Mouse (Mus musculus) naive thymus-derived CD4-positive, alpha-beta T cell, adult 2 months (primary cell): ENCODE measurements around the gene Olfr796.

Source experiments
- DNase-seq: peaks from one replicate; pipeline ENCODE4 v3.0.0-alpha.2; 2011; ENCODE audit warnings: low read depth

The Olfr796 gene

DNA sequence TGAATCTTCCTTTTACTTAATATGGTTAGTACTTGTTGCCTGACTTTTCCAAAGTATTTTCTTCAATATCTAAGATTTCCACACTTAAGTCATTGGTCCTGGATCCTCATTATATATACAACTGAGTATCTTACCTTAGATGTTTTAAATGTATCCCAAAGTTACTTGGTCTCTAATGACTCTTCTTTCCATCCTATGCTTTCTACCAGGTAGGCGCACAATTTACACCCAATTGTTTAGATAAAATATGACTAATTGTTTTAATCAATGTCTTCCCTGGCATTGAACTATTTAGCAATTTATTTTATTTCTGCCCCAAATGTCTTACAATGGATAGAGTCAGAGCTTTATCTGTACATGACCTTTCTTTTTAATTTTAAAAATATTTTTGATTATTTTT is at the start of gene Olfr796:
Gene Olfr796, minus strand, starts transcription at position 101 of the 400 bp plus-strand sequence.
- no peak for DNase-seq

DNA sequence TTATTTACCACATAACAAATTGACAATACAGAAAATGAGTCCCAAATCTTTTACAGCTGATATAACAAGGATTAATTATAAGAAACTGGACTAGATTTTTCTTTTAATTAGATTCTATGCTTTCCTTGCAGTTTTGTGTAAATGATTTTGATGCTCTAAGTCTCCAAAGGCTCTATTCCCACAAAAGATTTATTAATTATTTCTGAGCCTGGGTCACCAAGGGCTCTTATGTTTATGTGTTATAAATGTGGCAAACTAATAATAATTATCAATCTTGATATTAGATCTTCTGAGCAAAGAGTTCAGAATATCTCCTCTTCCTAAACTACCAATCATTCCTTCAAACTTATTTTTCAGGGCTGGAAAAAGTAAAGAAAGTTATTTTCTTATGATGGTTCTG is 45.0 kb upstream of the Olfr796 start, which contains the start of gene Olfr800:
Gene Olfr800, plus strand, starts transcription at position 301 of the 400 bp plus-strand sequence.
- DNase-seq, result no peak

DNA sequence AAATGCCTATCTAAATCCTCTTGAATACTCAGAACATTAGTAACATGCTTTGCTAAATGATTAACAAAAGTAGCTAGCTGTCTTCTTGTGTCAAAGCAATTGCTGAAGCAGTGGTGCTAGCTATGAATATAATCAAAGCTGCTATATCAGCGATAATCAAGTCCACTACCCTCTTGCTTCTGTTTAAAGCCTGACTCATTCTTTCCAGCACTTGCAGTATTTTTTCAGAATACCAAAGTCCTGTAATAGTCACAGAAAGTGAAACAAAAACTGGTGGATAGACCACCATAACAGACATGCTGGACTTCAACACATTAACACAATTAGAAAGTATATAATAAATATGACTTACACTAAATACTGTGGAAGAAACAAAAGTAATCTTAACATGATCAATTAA is 39.4 kb upstream of the Olfr796 start:
- no peak for DNase-seq

DNA sequence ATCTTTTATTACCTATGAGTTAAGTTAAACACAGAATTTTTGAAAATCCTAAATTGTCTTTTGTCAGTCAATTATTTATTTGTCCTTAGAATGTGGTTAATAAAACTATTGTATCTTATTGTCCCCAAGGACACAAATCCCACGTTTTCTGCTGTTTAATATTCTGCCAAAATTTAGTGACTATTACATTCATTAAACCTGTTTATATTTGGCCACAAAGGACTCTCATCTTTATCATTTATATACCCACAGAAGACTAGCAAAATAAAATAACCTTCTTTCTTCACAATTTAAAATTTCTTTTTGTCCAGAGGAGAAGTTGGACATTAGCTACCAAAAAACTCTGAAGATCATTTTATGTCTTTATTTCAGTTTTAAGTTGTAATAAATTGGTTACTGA is 24.8 kb upstream of the Olfr796 start, which contains the start of gene Olfr799:
Gene Olfr799, plus strand, starts transcription at position 301 of the 400 bp plus-strand sequence.
- DNase-seq, result no peak

DNA sequence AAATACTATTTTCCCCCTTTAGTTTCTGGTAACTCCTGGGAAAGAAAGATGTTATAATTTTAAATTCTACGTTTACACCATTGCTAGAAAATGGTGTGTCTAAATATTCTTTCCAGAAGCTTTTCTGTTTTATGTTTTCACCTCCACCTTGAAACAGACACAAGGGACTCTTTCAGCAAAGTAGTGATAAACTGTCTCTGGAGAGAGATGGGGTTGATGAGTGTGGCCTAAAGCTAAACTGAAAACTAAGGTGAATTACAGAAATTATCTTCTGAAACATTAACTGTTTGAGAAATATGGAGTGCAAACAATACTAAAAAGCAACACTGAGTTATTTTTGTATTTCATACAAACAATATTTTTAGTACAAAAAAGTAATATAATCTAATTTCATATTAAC is 15.5 kb upstream of the Olfr796 start, which contains the start of gene Olfr798:
Gene Olfr798, minus strand, starts transcription at position 101 of the 400 bp plus-strand sequence.
- DNase-seq, result no peak

DNA sequence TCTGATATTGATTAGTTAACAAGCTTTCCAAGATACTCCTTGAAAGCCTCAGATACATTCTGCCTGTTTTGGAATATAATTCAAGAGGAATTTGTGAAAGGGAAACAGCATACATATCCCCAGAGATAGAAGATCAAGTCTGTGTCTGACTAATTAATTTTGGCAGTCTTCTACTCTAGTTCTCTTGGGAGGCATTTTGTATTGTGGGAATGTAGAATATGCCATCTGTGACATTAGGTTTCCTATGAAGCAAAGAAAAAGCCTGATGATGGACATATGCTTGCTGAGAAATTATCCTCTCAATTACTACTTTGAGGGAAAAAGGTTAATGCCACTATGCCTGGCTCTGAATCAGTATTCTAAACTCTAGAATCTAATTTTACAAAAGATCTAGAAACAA is 10.9 kb upstream of the Olfr796 start:
- DNase-seq, result no peak

DNA sequence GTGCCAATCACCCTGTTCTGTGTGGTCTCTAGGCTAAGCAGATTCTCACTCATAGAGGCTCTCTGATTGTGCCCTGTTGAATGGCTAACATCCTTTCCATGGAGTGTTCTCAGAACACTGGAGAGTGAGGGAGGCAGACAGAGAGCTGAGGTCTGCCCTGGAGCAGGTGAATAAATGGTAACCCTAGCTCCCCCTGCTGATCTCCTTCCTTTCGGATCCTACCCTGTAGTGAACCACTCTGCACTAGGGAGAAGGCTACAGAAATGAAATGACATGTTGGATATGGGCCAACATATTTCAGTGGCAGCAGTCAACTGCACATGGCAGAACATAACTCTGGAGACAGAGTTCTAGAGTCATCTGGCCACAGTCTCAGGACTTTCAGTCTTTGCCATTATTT is 9.4 kb upstream of the Olfr796 start:
- no peak for DNase-seq

DNA sequence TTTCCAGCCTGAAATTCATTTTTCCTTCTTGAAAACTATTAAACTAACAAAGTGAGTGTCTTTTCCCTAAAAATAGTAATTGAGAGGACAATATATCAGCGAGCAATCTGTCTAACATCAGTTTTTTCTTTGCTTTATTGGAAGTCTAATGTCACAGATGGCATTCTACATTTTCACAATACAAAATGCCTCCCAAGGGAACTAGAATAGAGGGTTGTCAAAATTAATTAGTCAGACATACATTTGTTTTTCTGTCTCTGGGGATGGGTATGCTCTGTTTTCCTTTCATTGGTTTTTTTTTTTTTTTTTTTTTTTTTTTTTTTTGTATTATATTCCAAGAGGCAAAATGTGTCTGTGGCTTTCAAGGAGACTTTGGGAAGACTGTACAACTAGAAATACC is 35.3 kb downstream of the Olfr796 start:
- DNase-seq, result no peak

DNA sequence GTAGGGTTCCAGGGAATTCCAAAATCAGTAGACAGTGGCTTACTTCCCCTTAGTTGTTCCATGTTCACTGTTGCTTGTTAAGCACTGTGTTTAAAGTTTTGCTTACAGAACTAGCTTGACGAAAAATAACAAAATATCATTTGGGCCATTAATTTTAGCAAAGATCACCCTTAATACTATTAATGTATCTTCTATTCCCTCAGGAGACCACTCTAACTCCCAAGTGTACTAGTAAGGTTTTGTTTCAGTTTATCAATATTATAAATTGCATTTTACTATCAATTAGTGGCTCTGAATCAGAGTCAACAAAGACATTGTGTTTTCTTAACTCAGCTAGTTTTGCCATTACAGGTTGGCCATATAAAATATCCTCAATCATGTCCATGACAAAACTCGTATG is 45.0 kb downstream of the Olfr796 start, which contains the start of gene Olfr794:
Gene Olfr794, plus strand, starts transcription at position 301 of the 400 bp plus-strand sequence.
- DNase-seq, result no peak
